Mouse (Mus musculus): ENCODE data around the gene Lig1.
"Not testable (repeated sequence)": the region's sequence is repeated elsewhere in the genome, so short reads cannot be mapped to it uniquely, and the experiment has no call there.

Lig1 gene

GRCm38 (mm10) chr7:13277081-13277480 is at the start of gene Lig1:
Gene Lig1, plus strand, starts transcription at chr7:13277283.
- CTCF ChIA-PET = no interaction called here

GRCm38 (mm10) chr7:13260746-13261700 is 16.1 kb upstream of the Lig1 start:
- CTCF ChIA-PET = no interaction called here

- CTCF ChIA-PET = no interaction called here
These were observed 13.2 kb upstream of the Lig1 start for GRCm38 (mm10) chr7:13263851-13264250.

GRCm38 (mm10) chr7:13264396-13264795 is 12.7 kb upstream of the Lig1 start:
- CTCF ChIA-PET = no interaction called here

- CTCF ChIA-PET = no interaction called here
These were observed 8.3 kb upstream of the Lig1 start for GRCm38 (mm10) chr7:13268749-13269260.

GRCm38 (mm10) chr7:13269394-13269793 is 7.7 kb upstream of the Lig1 start:
- CTCF ChIA-PET = no interaction called here

GRCm38 (mm10) chr7:13271704-13272103 is 5.4 kb upstream of the Lig1 start:
- CTCF ChIA-PET = no interaction called here

- CTCF ChIA-PET = interaction anchor here (0.5 kb wide), 1 partner anchor 358 kb away, joined by 5 read pairs; no protein-coding TSS in a partner anchor
These were observed 750 bp downstream of the Lig1 start for GRCm38 (mm10) chr7:13277833-13278232.

- CTCF ChIA-PET = interaction anchor here (0.5 kb wide), 1 partner anchor 359 kb away, joined by 5 read pairs; no protein-coding TSS in a partner anchor
These were observed 1.3 kb downstream of the Lig1 start, which contains the start of gene Zswim9 for GRCm38 (mm10) chr7:13278308-13278891. Gene Zswim9, minus strand, starts transcription at chr7:13278721.

- CTCF ChIA-PET = not testable (repeated sequence)
These were observed 1.9 kb downstream of the Lig1 start for GRCm38 (mm10) chr7:13278957-13279356.

GRCm38 (mm10) chr7:13288621-13289020 is 11.5 kb downstream of the Lig1 start:
- CTCF ChIA-PET = interaction anchor here (1.2 kb wide), 1 partner anchor 9 kb away, joined by 3 read pairs; no protein-coding TSS in a partner anchor

- CTCF ChIA-PET = no interaction called here
These were observed 13.1 kb downstream of the Lig1 start for GRCm38 (mm10) chr7:13290041-13290675.

- CTCF ChIA-PET = interaction anchor here (0.6 kb wide), 1 partner anchor 182 kb away, joined by 4 read pairs; no protein-coding TSS in a partner anchor
These were observed 14.3 kb downstream of the Lig1 start for GRCm38 (mm10) chr7:13291370-13291769.

GRCm38 (mm10) chr7:13293878-13294855 is 17.1 kb downstream of the Lig1 start:
- CTCF ChIA-PET = no interaction called here

- CTCF ChIA-PET = no interaction called here
These were observed 18.2 kb downstream of the Lig1 start for GRCm38 (mm10) chr7:13295256-13295655.

GRCm38 (mm10) chr7:13297636-13298035 is 20.6 kb downstream of the Lig1 start:
- CTCF ChIA-PET = interaction anchor here (1.1 kb wide), 1 partner anchor 9 kb away, joined by 3 read pairs; no protein-coding TSS in a partner anchor

GRCm38 (mm10) chr7:13298821-13299220 is 21.7 kb downstream of the Lig1 start:
- CTCF ChIA-PET = no interaction called here

- CTCF ChIA-PET = no interaction called here
These were observed 24.6 kb downstream of the Lig1 start for GRCm38 (mm10) chr7:13301643-13302042.

GRCm38 (mm10) chr7:13302780-13303179 is 25.7 kb downstream of the Lig1 start:
- CTCF ChIA-PET = no interaction called here

GRCm38 (mm10) chr7:13303372-13303771 is 26.3 kb downstream of the Lig1 start:
- CTCF ChIA-PET = no interaction called here

- CTCF ChIA-PET = no interaction called here
These were observed 32.3 kb downstream of the Lig1 start for GRCm38 (mm10) chr7:13309407-13309806.

Data from spleen, embryonic (tissue).